Mouse (Mus musculus): Measurements from ENCODE around the gene Ucn2. TPM values are rescaled to one million over a fixed set of nuclear protein-coding genes. Genes with fewer than 3 reads are reported as not detected.

Ucn2 gene
- polyA plus RNA-seq, 1 experiment: 0.56 TPM

DNA sequence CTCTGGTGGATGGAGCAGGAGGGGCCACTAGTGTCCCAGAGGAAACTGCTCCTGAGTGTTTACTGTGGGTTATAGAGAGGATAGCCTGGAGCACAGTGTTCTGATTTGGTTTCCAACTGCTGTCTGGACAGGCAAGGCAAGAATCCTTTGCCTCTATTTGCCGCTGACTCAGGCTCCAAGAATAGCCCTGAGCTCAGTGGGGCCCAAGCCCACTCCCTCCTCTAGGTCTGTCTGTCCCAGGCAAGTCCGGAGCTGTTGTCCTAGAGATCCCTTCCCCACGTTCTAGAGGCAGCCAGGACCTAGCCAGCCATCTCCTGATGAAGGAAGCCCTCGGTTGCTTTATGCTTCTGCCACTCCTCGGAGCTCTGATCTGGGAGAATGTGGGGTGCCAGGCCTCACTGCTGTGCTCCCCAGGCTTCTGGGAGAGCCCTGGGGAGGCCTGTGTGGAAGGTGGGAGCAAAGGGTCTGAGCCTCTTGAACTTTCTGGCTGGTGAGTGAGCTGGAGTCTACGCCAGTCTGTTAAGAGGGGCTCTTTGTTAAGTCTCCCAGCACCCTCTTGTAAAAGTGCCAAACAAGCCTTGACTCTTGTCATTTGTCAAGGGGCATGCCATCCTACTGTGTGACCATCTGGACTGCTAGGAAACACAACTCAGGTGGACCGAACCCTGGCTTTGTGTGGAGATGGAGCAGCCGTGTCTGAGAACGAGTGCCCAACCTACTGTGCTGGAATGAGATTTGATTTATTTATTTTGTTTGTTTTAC is 35.7 kb upstream of the Ucn2 start:
- no peaks in the 10 kb centered on the region for H3K27me3 ChIP-seq (ENCODE audit: control insufficient read depth, insufficient read depth, insufficient read length)
- H3K79me2 ChIP-seq (ENCODE audit: control insufficient read depth, insufficient read depth): peaks cover 15% of the 10 kb centered on the region
- no peak overlapping the region for H3ac ChIP-seq (ENCODE audit: control insufficient read depth, insufficient read length, low read depth)
- H3K4me3 ChIP-seq (ENCODE audit: insufficient read depth, poor library complexity, severe bottlenecking): no peak overlapping the region
- peaks cover 3% of the 10 kb centered on the region for H3K79me3 ChIP-seq (ENCODE audit: low read depth)
- H3K36me3 ChIP-seq (ENCODE audit: control insufficient read depth, insufficient read depth): peaks cover 51% of the 10 kb centered on the region
- TF ChIP-seq MYOD1 (IDR thresholded peaks at IDR 0.05; ENCODE audit: control insufficient read depth, insufficient read length, low read depth): no peak
- TF ChIP-seq MAX (IDR thresholded peaks at IDR 0.05): no peak
- no peak for TF ChIP-seq FOSL1 (IDR thresholded peaks at IDR 0.05; ENCODE audit: insufficient read depth, low read length, poor library complexity, severe bottlenecking)
- TF ChIP-seq MYOG (IDR thresholded peaks at IDR 0.05; ENCODE audit: control insufficient read depth, extremely low read depth, insufficient read length): no peak
- no peak for TF ChIP-seq CEBPB (IDR thresholded peaks at IDR 0.05; ENCODE audit: low read depth)
- no peak for TF ChIP-seq CTCF (IDR thresholded peaks at IDR 0.05; ENCODE audit: control insufficient read depth, insufficient read depth, insufficient read length)
- no peak for TF ChIP-seq USF1 (IDR thresholded peaks at IDR 0.05; ENCODE audit: low read depth)

DNA sequence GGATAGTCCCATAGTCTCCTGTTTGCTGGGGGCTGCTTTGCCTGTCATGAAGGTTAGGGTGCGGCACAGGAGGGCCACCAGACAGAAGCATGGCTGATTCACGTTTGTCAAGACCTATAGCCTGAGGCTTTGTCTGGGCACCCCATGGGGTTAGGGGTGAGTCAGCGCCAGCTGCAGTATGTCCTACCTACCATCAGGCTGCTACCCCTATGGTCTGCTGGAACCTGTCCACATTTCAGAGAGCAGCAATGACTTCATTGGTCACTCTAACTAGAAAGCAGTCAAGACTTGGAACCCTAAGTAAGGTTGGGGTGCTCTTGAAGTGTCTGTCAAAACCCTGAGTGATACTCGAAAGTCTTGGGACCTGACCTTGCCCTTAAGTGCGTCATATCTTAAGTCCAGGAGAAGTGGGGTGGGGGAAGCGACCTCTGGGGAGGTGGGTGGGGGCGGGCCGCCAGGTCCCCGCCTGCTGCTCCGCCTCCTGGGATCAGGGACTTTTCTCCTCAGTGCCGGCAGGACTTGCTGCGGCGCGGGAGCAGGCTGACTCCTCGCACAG is 32.7 kb upstream of the Ucn2 start, which contains the start of gene Col7a1:
Gene Col7a1, plus strand, starts transcription at position 506 of the 556 bp plus-strand sequence.
- H3K79me3 ChIP-seq (ENCODE audit: low read depth): peaks cover 5% of the 10 kb centered on the region
- H3K79me2 ChIP-seq (ENCODE audit: control insufficient read depth, insufficient read depth): peaks cover 36% of the 10 kb centered on the region
- TF ChIP-seq FOSL1 (IDR thresholded peaks at IDR 0.05; ENCODE audit: insufficient read depth, low read length, poor library complexity, severe bottlenecking) (peak; percentile 18), MYOD1 (IDR thresholded peaks at IDR 0.05; ENCODE audit: control insufficient read depth, insufficient read length, low read depth) (peak; percentile 91), CEBPB (IDR thresholded peaks at IDR 0.05; ENCODE audit: low read depth) (no peak)
- peak within 1 kb of the TSS; percentile 37 for H3K4me3 ChIP-seq (ENCODE audit: insufficient read depth, poor library complexity, severe bottlenecking)
- no peaks in the 10 kb centered on the region for H3K27me3 ChIP-seq (ENCODE audit: control insufficient read depth, insufficient read depth, insufficient read length)
- H3ac ChIP-seq (ENCODE audit: control insufficient read depth, insufficient read length, low read depth): peak within 1 kb of the TSS; percentile 57
- peaks cover 36% of the 10 kb centered on the region for H3K36me3 ChIP-seq (ENCODE audit: control insufficient read depth, insufficient read depth)

DNA sequence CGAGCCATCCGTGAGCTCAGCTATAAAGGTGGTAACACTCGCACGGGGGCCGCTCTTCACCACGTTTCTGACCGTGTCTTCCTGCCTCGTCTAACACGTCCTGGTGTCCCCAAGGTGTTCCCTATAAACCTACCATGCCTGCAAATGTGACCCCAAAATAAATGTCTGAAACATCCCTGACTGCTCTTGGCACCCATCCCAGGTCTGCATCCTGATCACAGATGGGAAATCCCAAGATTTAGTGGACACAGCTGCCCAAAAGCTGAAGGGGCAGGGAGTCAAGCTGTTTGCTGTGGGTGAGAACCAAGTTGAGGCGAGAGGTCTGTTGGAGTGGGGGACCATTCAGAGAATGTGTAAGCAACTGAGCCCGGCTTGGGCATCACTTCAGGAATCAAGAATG is 30.6 kb upstream of the Ucn2 start:
- no peaks in the 10 kb centered on the region for H3K27me3 ChIP-seq (ENCODE audit: control insufficient read depth, insufficient read depth, insufficient read length)
- H3K79me2 ChIP-seq (ENCODE audit: control insufficient read depth, insufficient read depth): peaks cover 36% of the 10 kb centered on the region
- no peak overlapping the region for H3K4me3 ChIP-seq (ENCODE audit: insufficient read depth, poor library complexity, severe bottlenecking)
- H3ac ChIP-seq (ENCODE audit: control insufficient read depth, insufficient read length, low read depth): no peak overlapping the region
- peaks cover 5% of the 10 kb centered on the region for H3K79me3 ChIP-seq (ENCODE audit: low read depth)
- no peak for TF ChIP-seq MYOD1 (IDR thresholded peaks at IDR 0.05; ENCODE audit: control insufficient read depth, insufficient read length, low read depth)
- TF ChIP-seq MYOG (IDR thresholded peaks at IDR 0.05; ENCODE audit: control insufficient read depth, extremely low read depth, insufficient read length): no peak
- no peak for TF ChIP-seq MAX (IDR thresholded peaks at IDR 0.05)
- no peak for TF ChIP-seq CEBPB (IDR thresholded peaks at IDR 0.05; ENCODE audit: low read depth)
- no peak for TF ChIP-seq USF1 (IDR thresholded peaks at IDR 0.05; ENCODE audit: low read depth)
- TF ChIP-seq FOSL1 (IDR thresholded peaks at IDR 0.05; ENCODE audit: insufficient read depth, low read length, poor library complexity, severe bottlenecking): no peak
- TF ChIP-seq CTCF (IDR thresholded peaks at IDR 0.05; ENCODE audit: control insufficient read depth, insufficient read depth, insufficient read length): no peak
- peaks cover 23% of the 10 kb centered on the region for H3K36me3 ChIP-seq (ENCODE audit: control insufficient read depth, insufficient read depth)

DNA sequence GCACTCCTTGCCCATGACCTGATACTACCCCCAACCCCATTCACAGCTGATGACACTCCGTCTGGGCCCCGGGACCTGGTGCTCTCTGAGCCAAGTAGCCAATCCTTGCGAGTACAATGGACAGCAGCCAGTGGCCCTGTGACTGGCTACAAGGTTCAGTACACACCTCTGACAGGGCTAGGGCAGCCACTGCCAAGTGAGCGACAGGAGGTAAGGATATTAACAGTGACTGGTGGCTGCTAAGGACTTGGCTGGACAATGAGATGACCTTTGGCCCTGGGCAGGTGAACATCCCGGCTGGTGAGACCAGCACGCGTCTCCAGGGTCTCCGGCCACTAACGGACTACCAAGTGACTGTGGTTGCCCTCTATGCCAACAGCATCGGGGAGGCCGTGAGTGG is 30.0 kb upstream of the Ucn2 start:
- Histone ChIP-seq H3K4me3 (ENCODE audit: insufficient read depth, poor library complexity, severe bottlenecking) (no peak overlapping the region), H3ac (ENCODE audit: control insufficient read depth, insufficient read length, low read depth) (no peak overlapping the region), H3K79me2 (ENCODE audit: control insufficient read depth, insufficient read depth) (peaks cover 36% of the 10 kb centered on the region), H3K36me3 (ENCODE audit: control insufficient read depth, insufficient read depth) (peaks cover 28% of the 10 kb centered on the region), H3K27me3 (ENCODE audit: control insufficient read depth, insufficient read depth, insufficient read length) (no peaks in the 10 kb centered on the region), H3K79me3 (ENCODE audit: low read depth) (peaks cover 5% of the 10 kb centered on the region)
- no peak for TF ChIP-seq FOSL1 (IDR thresholded peaks at IDR 0.05; ENCODE audit: insufficient read depth, low read length, poor library complexity, severe bottlenecking)
- no peak for TF ChIP-seq MYOG (IDR thresholded peaks at IDR 0.05; ENCODE audit: control insufficient read depth, extremely low read depth, insufficient read length)
- TF ChIP-seq CEBPB (IDR thresholded peaks at IDR 0.05; ENCODE audit: low read depth): no peak
- no peak for TF ChIP-seq CTCF (IDR thresholded peaks at IDR 0.05; ENCODE audit: control insufficient read depth, insufficient read depth, insufficient read length)
- no peak for TF ChIP-seq MYOD1 (IDR thresholded peaks at IDR 0.05; ENCODE audit: control insufficient read depth, insufficient read length, low read depth)
- TF ChIP-seq USF1 (IDR thresholded peaks at IDR 0.05; ENCODE audit: low read depth): no peak
- no peak for TF ChIP-seq MAX (IDR thresholded peaks at IDR 0.05)

DNA sequence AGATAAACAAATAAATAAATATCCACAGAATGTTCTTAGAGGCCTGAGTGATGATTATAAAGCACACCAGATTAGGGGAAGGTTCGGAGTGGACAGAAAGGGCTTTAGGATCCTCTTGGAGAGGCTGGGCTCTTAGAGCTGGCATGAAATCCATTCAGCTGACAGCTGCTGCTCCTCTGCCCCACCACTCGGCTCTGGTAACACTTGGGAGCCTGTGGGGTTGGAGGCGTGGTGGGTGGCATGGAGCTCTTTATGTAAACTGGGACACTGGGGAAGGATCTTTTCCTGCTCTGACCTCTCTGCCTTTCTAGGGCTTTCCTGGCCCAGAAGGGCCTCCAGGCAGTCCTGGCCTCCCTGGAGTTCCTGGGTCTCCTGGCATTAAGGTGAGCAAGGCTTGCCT is 22.2 kb upstream of the Ucn2 start:
- H3K27me3 ChIP-seq (ENCODE audit: control insufficient read depth, insufficient read depth, insufficient read length): no peaks in the 10 kb centered on the region
- peaks cover 25% of the 10 kb centered on the region for H3K36me3 ChIP-seq (ENCODE audit: control insufficient read depth, insufficient read depth)
- TF ChIP-seq FOSL1 (IDR thresholded peaks at IDR 0.05; ENCODE audit: insufficient read depth, low read length, poor library complexity, severe bottlenecking): no peak
- no peak for TF ChIP-seq MYOG (IDR thresholded peaks at IDR 0.05; ENCODE audit: control insufficient read depth, extremely low read depth, insufficient read length)
- TF ChIP-seq MYOD1 (IDR thresholded peaks at IDR 0.05; ENCODE audit: control insufficient read depth, insufficient read length, low read depth): no peak
- no peak for TF ChIP-seq CEBPB (IDR thresholded peaks at IDR 0.05; ENCODE audit: low read depth)
- TF ChIP-seq USF1 (IDR thresholded peaks at IDR 0.05; ENCODE audit: low read depth): no peak
- no peak for TF ChIP-seq MAX (IDR thresholded peaks at IDR 0.05)
- TF ChIP-seq CTCF (IDR thresholded peaks at IDR 0.05; ENCODE audit: control insufficient read depth, insufficient read depth, insufficient read length): no peak
- no peaks in the 10 kb centered on the region for H3K79me2 ChIP-seq (ENCODE audit: control insufficient read depth, insufficient read depth)
- H3K4me3 ChIP-seq (ENCODE audit: insufficient read depth, poor library complexity, severe bottlenecking): no peak overlapping the region
- H3ac ChIP-seq (ENCODE audit: control insufficient read depth, insufficient read length, low read depth): no peak overlapping the region
- H3K79me3 ChIP-seq (ENCODE audit: low read depth): no peaks in the 10 kb centered on the region
